Mouse (Mus musculus) intestine, embryonic 16.5 days (tissue): ENCODE data around the gene Zer1. TPM values are rescaled to one million over a fixed set of nuclear protein-coding genes. Genes with fewer than 3 reads are reported as not detected.

Source experiments
- ATAC-seq: fragments of 200-750 bp; cut with Nextera tagmentation; 2 replicates; pipeline ENCODE4 v1.8.0; 2017; ENCODE audit warnings: moderate TSS enrichment, moderate library complexity
- H3K27ac ChIP-seq: fragments of 300-500 bp; sonication (generic); 2 replicates; pipeline ENCODE4 v1.5.1; 2014; ENCODE audit warnings: mild to moderate bottlenecking, low read length
- H3K27me3 ChIP-seq: fragments of 300-500 bp; sonication (generic); replicated peaks from 2 replicates; pipeline ENCODE4 v1.6.1; 2014; ENCODE audit warnings: low read length, control low read depth, mixed read lengths; ENCODE audit not compliant: control insufficient read depth, insufficient read depth
- H3K36me3 ChIP-seq: fragments of 300-500 bp; sonication (generic); 2 replicates; pipeline ENCODE4 v1.6.1; 2014; ENCODE audit warnings: low read length, control low read depth; ENCODE audit not compliant: control insufficient read depth, insufficient read depth
- H3K4me1 ChIP-seq: fragments of 300-500 bp; sonication (generic); 2 replicates; pipeline ENCODE4 v1.6.1; 2014; ENCODE audit warnings: low read length, control low read depth, mixed read lengths; ENCODE audit not compliant: control insufficient read depth, insufficient read depth
- H3K4me2 ChIP-seq: fragments of 300-500 bp; sonication (generic); 2 replicates; pipeline ENCODE4 v1.6.1; 2014; ENCODE audit warnings: low read depth, low read length, control low read depth
- H3K4me3 ChIP-seq: fragments of 300-500 bp; sonication (generic); 2 replicates; pipeline ENCODE4 v1.5.1; 2014; ENCODE audit warnings: mild to moderate bottlenecking, low read length
- H3K9ac ChIP-seq: fragments of 300-500 bp; sonication (generic); 2 replicates; pipeline ENCODE4 v1.6.1; 2014; ENCODE audit warnings: low read depth, low read length
- H3K9me3 ChIP-seq: fragments of 300-500 bp; sonication (generic); 2 replicates; pipeline ENCODE4 v1.6.1; 2016; ENCODE audit warnings: low read length, control low read depth; ENCODE audit not compliant: control insufficient read depth
- WGBS: fragments of 180-500 bp; shearing (Covaris S2); extraction: QIAGEN DNeasy Blood & Tissue Kit; methylation state at CpG from one replicate; pipeline ENCODE4 v1.1.7; 2014; 5-methylcytosine and 5-hydroxymethylcytosine counted together
- polyA plus RNA-seq: library from polyadenylated mRNA; unstranded; fragments of >200 nt; fragmentation: Nextera tagmentation; extraction: Ambion mirVana; gene quantifications from 2 replicates; pipeline ENCODE4 v1.2.1, GENCODE M21; 2015

The Zer1 gene
- polyA plus RNA-seq, 1 experiment from 2014 or later, result 3.3 TPM

DNA sequence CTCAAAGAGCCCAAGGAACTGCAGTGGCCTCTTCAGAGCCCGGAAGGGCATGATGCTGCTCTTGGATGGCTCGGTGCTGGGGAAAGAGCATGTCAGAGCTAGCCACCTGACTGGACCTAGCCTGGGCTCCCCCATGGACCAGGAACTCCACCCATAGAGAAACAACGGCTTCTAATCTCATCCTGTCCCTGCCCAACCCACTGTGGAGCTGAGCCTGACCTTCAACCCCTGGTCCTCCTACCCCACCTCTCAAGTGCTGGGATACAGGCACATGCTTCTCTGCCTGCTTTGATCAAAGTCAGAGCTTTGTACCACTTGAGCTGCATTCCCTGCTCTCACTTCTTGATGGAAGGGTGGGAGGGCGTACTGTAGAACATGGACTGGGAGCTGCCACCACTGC, 16.1 kb downstream of the Zer1 start:
- no peak overlapping the region for H3K4me3 ChIP-seq
- WGBS, result 83% methylated on average over 4 of the region's 4 CpGs
- no peak overlapping the region for H3K4me2 ChIP-seq
- no peaks in the 10 kb centered on the region for H3K4me1 ChIP-seq
- H3K36me3 ChIP-seq, result peaks cover 15% of the 10 kb centered on the region
- H3K27me3 ChIP-seq, result no peaks in the 10 kb centered on the region
- H3K27ac ChIP-seq, result no peak overlapping the region
- ATAC-seq, result peak; percentile 71
- no peaks in the 10 kb centered on the region for H3K9me3 ChIP-seq
- H3K9ac ChIP-seq, result no peak overlapping the region

DNA sequence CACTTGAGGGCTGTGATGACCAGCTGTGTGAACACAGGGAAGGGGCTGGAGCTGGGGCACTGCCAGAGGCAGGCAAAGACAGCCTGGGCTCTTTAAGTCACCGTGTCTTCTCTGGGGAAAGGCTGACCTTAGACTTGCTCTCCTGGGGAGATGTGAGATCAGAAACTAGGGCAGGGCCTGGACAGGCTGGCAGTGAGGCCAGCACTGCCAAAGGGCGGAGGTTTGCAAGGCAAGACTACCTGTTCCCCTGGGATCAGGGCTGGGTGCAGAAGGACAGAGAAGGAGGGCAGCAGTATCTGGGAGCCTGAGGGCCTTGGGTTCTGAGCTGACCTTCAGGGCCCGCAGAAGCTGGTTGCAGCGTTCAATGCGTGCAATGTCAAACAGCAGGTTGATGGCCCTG, 16.7 kb downstream of the Zer1 start:
- ATAC-seq, result no peak
- WGBS, result 88% methylated on average over 5 of the region's 5 CpGs
- H3K9me3 ChIP-seq, result no peaks in the 10 kb centered on the region
- H3K36me3 ChIP-seq, result peaks cover 15% of the 10 kb centered on the region
- no peak overlapping the region for H3K4me2 ChIP-seq
- H3K27me3 ChIP-seq, result no peaks in the 10 kb centered on the region
- no peak overlapping the region for H3K27ac ChIP-seq
- H3K9ac ChIP-seq, result no peak overlapping the region
- H3K4me1 ChIP-seq, result no peaks in the 10 kb centered on the region
- H3K4me3 ChIP-seq, result no peak overlapping the region

DNA sequence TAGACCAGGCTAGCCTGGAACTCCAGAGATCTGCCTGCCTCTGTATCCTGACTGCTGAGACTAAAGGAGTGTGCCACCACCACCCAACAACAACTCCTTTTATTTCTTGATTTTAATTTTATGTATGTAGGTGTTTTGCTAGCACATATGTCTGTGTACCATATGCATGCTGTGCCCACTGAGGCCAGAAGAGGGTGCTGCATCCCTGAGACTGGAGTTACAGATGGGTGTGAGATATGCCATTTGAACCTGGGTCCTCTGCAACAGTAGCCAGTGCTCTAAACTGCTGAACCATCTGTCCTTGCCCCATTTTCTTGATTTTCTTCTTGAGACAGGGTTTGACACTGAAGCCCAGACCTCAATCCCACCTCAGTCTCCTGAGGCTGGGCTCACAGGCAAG, 18.0 kb downstream of the Zer1 start:
- peaks cover 15% of the 10 kb centered on the region for H3K36me3 ChIP-seq
- no peak for ATAC-seq
- H3K27me3 ChIP-seq, result no peaks in the 10 kb centered on the region
- no peaks in the 10 kb centered on the region for H3K9me3 ChIP-seq
- H3K9ac ChIP-seq, result no peak overlapping the region
- H3K27ac ChIP-seq, result no peak overlapping the region
- no peak overlapping the region for H3K4me3 ChIP-seq
- H3K4me1 ChIP-seq, result no peaks in the 10 kb centered on the region
- H3K4me2 ChIP-seq, result no peak overlapping the region

DNA sequence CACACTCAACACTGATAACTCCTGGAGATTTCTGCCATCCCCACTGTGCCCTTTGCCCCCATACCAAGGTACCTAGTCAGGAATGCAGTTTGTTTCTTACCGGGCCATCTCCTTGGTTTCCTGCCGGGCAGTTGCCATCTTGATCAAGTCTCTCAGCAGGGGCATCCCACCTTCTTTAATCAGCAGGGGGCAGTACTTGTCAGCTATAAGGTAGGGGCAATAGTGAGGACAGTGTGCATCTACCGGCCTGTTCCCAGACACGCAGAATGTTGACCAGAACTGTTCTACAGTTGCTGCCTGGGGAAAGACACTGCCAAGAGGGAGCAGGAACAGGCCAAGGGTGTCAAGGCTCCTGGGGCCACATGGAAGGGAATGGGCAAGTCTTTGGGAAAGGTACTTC, 24.2 kb downstream of the Zer1 start:
- Histone ChIP-seq H3K9me3 (no peaks in the 10 kb centered on the region), H3K27ac (no peak overlapping the region), H3K4me1 (peaks cover 10% of the 10 kb centered on the region), H3K36me3 (peaks cover 11% of the 10 kb centered on the region; the same call in 1 of the 2 replicates), H3K9ac (no peak overlapping the region), H3K4me2 (0 out of 2 replicates have a peak overlapping the region, but pooled peaks have one; percentile 14), H3K27me3 (no peaks in the 10 kb centered on the region), H3K4me3 (no peak overlapping the region)
- ATAC-seq, result peak; percentile 26; the same call in 1 of the 2 replicates
- WGBS, result 52% methylated on average over 4 of the region's 4 CpGs

GRCm38 (mm10) chr2:30095882-30096527, 28.4 kb downstream of the Zer1 start:
- 81% methylated on average over 2 of the region's 2 CpGs for WGBS
- Histone ChIP-seq H3K36me3 (0 out of 2 replicates have a peak, but pooled peaks cover under 1% of the 10 kb centered on the region), H3K9ac (no peak overlapping the region), H3K4me1 (peaks cover 28% of the 10 kb centered on the region), H3K27ac (no peak overlapping the region), H3K27me3 (no peaks in the 10 kb centered on the region), H3K9me3 (no peaks in the 10 kb centered on the region), H3K4me2 (no peak overlapping the region), H3K4me3 (no peak overlapping the region)
- no peak for ATAC-seq

- H3K36me3 ChIP-seq, result no peaks in the 10 kb centered on the region
- ATAC-seq, result no peak
- peaks cover 18% of the 10 kb centered on the region for H3K4me1 ChIP-seq
- WGBS, result 2% methylated on average over 13 of the region's 13 CpGs
- H3K27ac ChIP-seq, result peak overlapping the region; percentile 84
- no peaks in the 10 kb centered on the region for H3K27me3 ChIP-seq
- H3K4me2 ChIP-seq, result peak overlapping the region; percentile 89
- peak overlapping the region; percentile 76 for H3K4me3 ChIP-seq
- H3K9me3 ChIP-seq, result no peaks in the 10 kb centered on the region
- peak overlapping the region; percentile 77 for H3K9ac ChIP-seq
Measured at GRCm38 (mm10) chr2:30094208-30094588, 30.2 kb downstream of the Zer1 start.

- H3K9ac ChIP-seq, result peak within 1 kb of the TSS; percentile 77
- H3K9me3 ChIP-seq, result no peaks in the 10 kb centered on the region
- H3K4me1 ChIP-seq, result peaks cover 17% of the 10 kb centered on the region
- peak; percentile 98 for ATAC-seq
- H3K36me3 ChIP-seq, result no peaks in the 10 kb centered on the region
- WGBS, result under 1% methylated on average over 51 of the region's 51 CpGs
- H3K27me3 ChIP-seq, result no peaks in the 10 kb centered on the region
- H3K4me3 ChIP-seq, result peak within 1 kb of the TSS; percentile 76
- peak within 1 kb of the TSS; percentile 84 for H3K27ac ChIP-seq
- peak within 1 kb of the TSS; percentile 89 for H3K4me2 ChIP-seq
Measured at GRCm38 (mm10) chr2:30093471-30094207, 30.7 kb downstream of the Zer1 start, which contains the start of gene Zdhhc12. Gene Zdhhc12 (minus strand): TSS chr2:30093648.

DNA sequence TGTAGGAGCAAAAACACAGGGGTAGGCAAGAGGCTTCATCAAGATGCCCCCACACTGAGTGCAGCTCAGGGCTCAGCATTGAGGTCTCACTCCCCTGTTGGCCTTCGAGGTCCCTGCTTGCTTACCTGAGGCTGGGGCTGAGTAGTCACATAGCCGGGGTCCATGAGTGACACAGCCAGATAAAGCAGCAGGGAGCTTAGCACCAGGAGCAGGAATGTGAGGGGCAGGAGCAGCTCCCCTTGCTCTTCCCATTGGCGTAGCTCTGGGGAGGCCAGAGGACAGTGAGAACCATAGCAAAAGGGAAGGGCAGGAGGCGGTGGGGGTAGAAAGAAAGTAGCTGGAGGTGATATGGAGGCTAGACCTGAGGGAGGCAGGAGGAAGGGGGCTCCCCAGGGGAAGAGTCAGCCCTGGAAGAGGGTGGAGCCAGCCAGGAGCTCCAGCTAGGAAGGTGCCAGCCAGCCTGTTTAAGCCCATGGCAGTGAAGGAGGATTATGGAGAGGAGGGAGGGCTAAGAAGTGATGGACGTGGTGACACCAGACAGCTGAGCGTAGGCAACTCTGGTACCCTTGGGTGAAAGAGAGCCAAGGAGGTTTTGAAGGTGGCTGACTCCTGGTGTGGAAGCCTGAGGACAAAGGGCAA, 32.0 kb downstream of the Zer1 start:
- peak overlapping the region; percentile 89 for H3K4me2 ChIP-seq
- H3K9me3 ChIP-seq, result no peaks in the 10 kb centered on the region
- H3K27ac ChIP-seq, result peak overlapping the region; percentile 20; the same call in 1 of the 2 replicates
- H3K4me1 ChIP-seq, result peaks cover 22% of the 10 kb centered on the region
- H3K4me3 ChIP-seq, result peak overlapping the region; percentile 76
- 48% methylated on average over 6 of the region's 6 CpGs for WGBS
- ATAC-seq, result no peak
- H3K27me3 ChIP-seq, result no peaks in the 10 kb centered on the region
- H3K9ac ChIP-seq, result peak overlapping the region; percentile 77
- H3K36me3 ChIP-seq, result no peaks in the 10 kb centered on the region

- no peaks in the 10 kb centered on the region for H3K36me3 ChIP-seq
Measured at GRCm38 (mm10) chr2:30091521-30091920, 32.9 kb downstream of the Zer1 start.

More at GRCm38 (mm10) chr2:30091521-30091920, 32.9 kb downstream of the Zer1 start:
- no peaks in the 10 kb centered on the region for H3K9me3 ChIP-seq
- no peaks in the 10 kb centered on the region for H3K27me3 ChIP-seq
- no peak overlapping the region for H3K9ac ChIP-seq
- H3K4me1 ChIP-seq, result peaks cover 22% of the 10 kb centered on the region
- ATAC-seq, result no peak
- H3K27ac ChIP-seq, result no peak overlapping the region
- H3K4me3 ChIP-seq, result no peak overlapping the region
- no peak overlapping the region for H3K4me2 ChIP-seq
- WGBS, result 98% methylated on average over 12 of the region's 12 CpGs
